Mouse (Mus musculus) liver, adult 2 months (tissue): ENCODE data around the gene Peak1. TPM values are rescaled to one million over a fixed set of nuclear protein-coding genes. Genes with fewer than 3 reads are reported as not detected.
A peak's percentile ranks its signal among the peaks of the same experiment; 100 is the strongest.

Source experiments
- DNase-seq: peaks from one replicate; pipeline ENCODE4 v3.0.0-alpha.2; 2011; ENCODE audit warnings: low read depth, low spot score; ENCODE audit errors: extremely low read depth
- H3K27ac ChIP-seq: fragments of 200-500 bp; replicated peaks from 2 replicates; pipeline ENCODE4 v1.5.1; 2012; ENCODE audit warnings: low read depth, mild to moderate bottlenecking, control low read depth, inconsistent platforms, low read length; ENCODE audit not compliant: insufficient read depth
- H3K27me3 ChIP-seq: fragments of 200-500 bp; 2 replicates; pipeline ENCODE4 v1.6.1; 2012; ENCODE audit warnings: mild to moderate bottlenecking, moderate library complexity, low read length, inconsistent platforms; ENCODE audit not compliant: control insufficient read depth, insufficient read depth
- H3K36me3 ChIP-seq: fragments of 200-500 bp; 2 replicates; pipeline ENCODE4 v1.6.1; 2012; ENCODE audit warnings: low read length, inconsistent platforms; ENCODE audit not compliant: control insufficient read depth, insufficient read depth
- H3K4me1 ChIP-seq: fragments of 200-500 bp; 2 replicates; pipeline ENCODE4 v1.6.1; 2011; ENCODE audit warnings: low read length; ENCODE audit not compliant: control insufficient read depth, insufficient read depth
- H3K4me3 ChIP-seq: fragments of 200-500 bp; 2 replicates; pipeline ENCODE4 v1.5.1; 2011; ENCODE audit warnings: low read depth, mild to moderate bottlenecking, control low read depth, low read length, moderate library complexity; ENCODE audit not compliant: insufficient read depth
- H3K79me2 ChIP-seq: fragments of 200-500 bp; 2 replicates; pipeline ENCODE4 v1.6.1; 2012; ENCODE audit warnings: inconsistent platforms, mild to moderate bottlenecking, low read length, moderate library complexity; ENCODE audit not compliant: control insufficient read depth, insufficient read depth
- H3K9ac ChIP-seq: fragments of 200-500 bp; 2 replicates; pipeline ENCODE4 v1.6.1; 2012; ENCODE audit warnings: low read depth, mild to moderate bottlenecking, control low read depth, inconsistent platforms, low read length
- CTCF ChIP-seq: fragments of 200-500 bp; IDR thresholded peaks from 2 replicates; pipeline ENCODE4 v1.5.1; 2011; ENCODE audit warnings: low read depth, low read length, control low read depth
- POLR2A ChIP-seq: fragments of 200-500 bp; IDR thresholded peaks from 2 replicates; pipeline ENCODE4 v1.6.1; 2011; ENCODE audit warnings: low read length, control low read depth; ENCODE audit not compliant: insufficient read depth; ENCODE audit errors: extremely low read depth
- WGBS: fragments of 180-500 bp; shearing (Covaris S2); methylation state at CpG from one replicate; pipeline ENCODE4 v1.1.7; 2018; 5-methylcytosine and 5-hydroxymethylcytosine counted together
- polyA plus RNA-seq: library from polyadenylated mRNA; depleted of rRNA; stranded (reverse); fragments of >200 nt; gene quantifications from 2 replicates; pipeline ENCODE4 v1.2.3, GENCODE M21; 2012
- total RNA-seq: library from RNA; depleted of rRNA; stranded (reverse); fragments of >200 nt; gene quantifications from 2 replicates; pipeline ENCODE4 v1.2.3, GENCODE M21; 2014

Gene Peak1
- total and polyA plus RNA-seq, 2 experiments = 2.8 to 10.7 TPM

DNA sequence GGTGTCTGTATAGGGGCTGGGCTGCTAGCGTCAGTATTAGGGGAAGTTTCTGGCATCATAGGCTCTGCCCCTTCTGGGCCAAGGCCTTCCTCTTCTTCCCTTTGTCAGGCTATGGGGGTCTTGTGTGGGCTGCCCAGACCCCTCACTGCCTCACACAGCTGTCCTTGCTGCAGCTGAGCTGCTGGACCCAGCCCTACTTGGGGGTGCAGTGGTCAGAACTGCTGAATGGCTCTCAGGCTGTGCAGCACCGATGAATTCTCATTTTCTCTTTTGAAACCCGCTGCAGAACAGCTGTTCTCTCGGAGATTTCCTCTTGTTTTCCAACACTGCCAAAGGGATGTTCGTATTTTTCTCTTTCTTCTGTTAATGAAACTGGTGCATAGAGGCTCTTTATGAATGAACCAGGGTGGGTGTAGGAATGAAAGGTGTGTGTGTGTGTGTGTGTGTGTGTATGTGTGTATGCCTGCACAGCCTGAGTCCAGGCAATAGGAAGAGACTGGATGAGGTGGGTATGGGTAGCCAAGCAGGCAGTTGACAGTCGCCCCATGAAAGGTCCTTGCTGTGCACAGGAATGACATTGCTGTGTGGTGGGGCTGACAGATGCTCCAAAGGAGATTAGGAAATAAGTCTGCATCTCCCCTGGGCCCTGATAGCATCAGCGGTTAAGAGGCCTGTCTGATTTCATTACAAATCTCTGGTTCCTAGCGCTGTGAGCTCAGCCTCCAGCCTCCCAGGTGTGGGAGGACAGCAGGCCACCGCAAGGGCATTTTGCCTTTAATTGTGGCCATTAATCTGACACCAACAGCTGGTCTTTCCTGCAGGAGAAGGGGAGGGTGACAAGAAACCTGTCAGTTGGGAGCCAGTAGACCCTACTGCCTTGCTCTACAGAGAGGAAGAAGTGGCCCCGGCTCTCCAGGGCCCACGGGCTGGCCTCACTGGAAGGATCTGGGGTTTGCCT, 226.1 kb downstream of the Peak1 start:
- Histone ChIP-seq H3K4me1 (no peaks in the 10 kb centered on the region), H3K79me2 (no peaks in the 10 kb centered on the region), H3K9ac (no peak overlapping the region), H3K4me3 (no peak overlapping the region), H3K27me3 (0 out of 2 replicates have a peak, but pooled peaks cover 2% of the 10 kb centered on the region), H3K36me3 (no peaks in the 10 kb centered on the region), H3K27ac (no peak overlapping the region)
- TF ChIP-seq CTCF (no peak), POLR2A (no peak)
- 83% methylated on average over 11 of the region's 11 CpGs for WGBS
- DNase-seq = no peak

DNA sequence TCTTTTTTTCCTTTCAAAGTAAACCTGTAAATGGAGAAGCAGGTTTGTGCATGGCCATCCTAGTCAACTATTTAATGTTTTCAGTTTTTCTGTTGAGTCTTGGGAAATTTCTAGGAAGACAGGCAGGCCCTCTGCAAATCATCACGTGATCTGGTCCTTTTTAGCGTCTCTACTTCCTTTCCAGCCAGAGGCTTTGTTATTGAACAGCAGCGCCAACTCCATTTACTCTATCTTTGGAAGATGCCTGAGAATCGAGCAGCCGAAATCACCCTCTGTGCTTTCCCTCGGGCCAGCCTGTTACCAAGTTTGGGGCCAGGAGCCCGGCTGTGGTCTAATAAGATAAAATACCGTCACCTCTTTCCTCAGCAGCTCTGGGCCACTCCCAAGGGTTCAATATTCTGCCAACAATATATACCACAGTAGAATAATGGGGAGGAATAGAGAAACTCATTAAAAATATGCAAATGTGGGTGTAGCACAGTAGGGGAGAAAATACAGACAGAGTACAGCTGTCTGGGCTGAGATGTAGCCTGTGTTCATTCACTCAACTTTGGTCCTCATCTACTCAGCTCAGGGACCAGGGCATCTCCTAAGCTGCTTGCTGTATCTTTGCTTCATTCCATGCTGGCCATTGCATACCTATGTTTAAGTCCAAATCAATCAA, 237.6 kb downstream of the Peak1 start:
- TF ChIP-seq POLR2A (no peak), CTCF (no peak)
- no peaks in the 10 kb centered on the region for H3K27me3 ChIP-seq
- no peaks in the 10 kb centered on the region for H3K4me1 ChIP-seq
- WGBS = 59% methylated on average over 8 of the region's 8 CpGs
- DNase-seq = no peak
- no peaks in the 10 kb centered on the region for H3K36me3 ChIP-seq
- H3K79me2 ChIP-seq = no peaks in the 10 kb centered on the region
- H3K4me3 ChIP-seq = no peak overlapping the region
- no peak overlapping the region for H3K9ac ChIP-seq
- H3K27ac ChIP-seq = no peak overlapping the region

DNA sequence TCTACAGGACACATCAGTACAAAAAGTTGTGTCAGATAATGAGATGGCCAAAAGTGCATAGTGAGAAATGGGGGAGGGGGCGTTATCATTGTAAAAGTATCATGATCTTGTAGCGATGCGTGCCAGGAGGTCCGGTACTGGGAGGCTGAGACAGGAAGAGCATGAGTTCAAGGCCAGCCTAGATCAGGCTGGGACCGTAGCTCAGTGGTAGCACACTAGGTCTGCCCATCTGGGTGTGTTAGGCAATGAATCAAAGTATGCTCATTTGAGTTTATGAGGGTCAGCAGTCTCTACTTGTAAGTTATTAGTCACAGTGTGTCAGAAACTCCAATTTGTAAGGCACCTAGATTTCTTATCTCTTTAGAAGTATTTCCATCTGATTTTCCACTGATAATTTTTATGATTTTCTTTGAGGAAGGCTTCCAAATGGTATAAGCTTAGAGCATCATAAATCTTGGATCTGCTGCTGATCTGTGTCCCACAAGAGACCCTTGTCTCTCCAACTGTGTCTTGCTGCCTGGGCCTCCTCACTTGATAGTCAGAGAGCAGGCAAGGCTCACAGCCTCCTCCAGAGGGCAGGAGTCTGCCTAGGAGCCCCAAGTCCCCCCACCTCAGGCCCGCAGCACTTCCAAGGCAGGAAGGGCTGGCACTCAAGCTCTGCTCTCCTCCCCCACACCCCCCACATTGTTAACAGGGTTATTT, 238.3 kb downstream of the Peak1 start:
- Histone ChIP-seq H3K4me1 (no peaks in the 10 kb centered on the region), H3K36me3 (no peaks in the 10 kb centered on the region), H3K4me3 (no peak overlapping the region), H3K27ac (no peak overlapping the region), H3K79me2 (no peaks in the 10 kb centered on the region), H3K27me3 (no peaks in the 10 kb centered on the region), H3K9ac (no peak overlapping the region)
- DNase-seq = no peak
- TF ChIP-seq POLR2A = no peak
- TF ChIP-seq CTCF = 0 out of 2 replicates have a peak, but pooled peaks have one; percentile 16
- WGBS = 76% methylated on average over 6 of the region's 6 CpGs

DNA sequence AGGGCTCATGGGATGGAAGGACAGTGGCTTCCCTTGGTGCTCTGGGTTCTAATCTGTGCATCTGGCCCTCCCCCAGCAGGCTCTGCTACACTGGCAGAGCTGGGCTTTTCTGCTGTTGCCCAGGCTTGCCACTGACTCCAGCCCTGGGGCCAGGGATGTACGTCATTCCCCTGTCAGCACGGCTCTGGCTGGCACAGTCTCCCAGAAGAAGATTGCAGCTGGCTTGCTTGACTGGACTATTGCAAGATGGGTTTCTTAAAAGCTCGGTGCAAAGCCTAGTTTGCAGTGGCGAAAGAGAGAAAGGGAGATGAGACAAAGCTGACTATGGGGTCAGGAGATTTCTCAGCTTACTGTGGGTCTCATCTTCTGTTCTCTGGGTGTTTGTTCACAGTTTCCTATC, 240.5 kb downstream of the Peak1 start:
- Histone ChIP-seq H3K4me1 (no peaks in the 10 kb centered on the region), H3K36me3 (no peaks in the 10 kb centered on the region), H3K27ac (no peak overlapping the region), H3K27me3 (no peaks in the 10 kb centered on the region), H3K79me2 (no peaks in the 10 kb centered on the region), H3K9ac (no peak overlapping the region), H3K4me3 (no peak overlapping the region)
- TF ChIP-seq CTCF (no peak), POLR2A (no peak)
- DNase-seq = no peak
- 91% methylated on average over 4 of the region's 4 CpGs for WGBS

DNA sequence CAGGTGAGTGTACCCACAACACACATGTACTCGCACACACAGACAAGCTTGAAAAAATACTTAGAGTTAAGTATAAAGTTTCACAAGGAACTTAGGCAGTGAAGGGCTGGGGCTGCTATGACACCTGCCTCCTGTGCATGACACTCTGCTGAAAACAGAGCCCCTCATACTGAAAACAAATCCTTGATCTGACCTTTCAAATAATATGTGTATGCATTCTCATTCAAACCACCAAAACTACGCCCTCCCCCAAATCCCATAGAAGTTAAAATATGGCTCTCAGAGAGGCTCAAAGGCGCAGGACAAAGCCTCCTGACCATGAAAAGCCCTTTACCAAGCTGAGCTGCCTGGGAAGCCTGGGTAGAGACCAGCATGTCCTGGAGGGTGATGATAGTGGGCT, 242.6 kb downstream of the Peak1 start:
- WGBS = 98% methylated on average over 3 of the region's 3 CpGs
- DNase-seq = no peak
- Histone ChIP-seq H3K27ac (no peak overlapping the region), H3K79me2 (no peaks in the 10 kb centered on the region), H3K4me3 (no peak overlapping the region), H3K4me1 (no peaks in the 10 kb centered on the region), H3K36me3 (no peaks in the 10 kb centered on the region), H3K9ac (no peak overlapping the region), H3K27me3 (no peaks in the 10 kb centered on the region)
- TF ChIP-seq CTCF = no peak
- no peak for TF ChIP-seq POLR2A
